Mouse (Mus musculus) ovary, postnatal 14 days (tissue): ENCODE measurements around the gene Poc1b.

Source experiments
- DNase-seq: peaks from one replicate; pipeline ENCODE4 v3.0.0; 2022; ENCODE audit warnings: low spot score

Poc1b gene

GRCm38 (mm10) chr10:99226782-99227181 lies 119.9 kb downstream of the Poc1b start:
- no peak for DNase-seq

GRCm38 (mm10) chr10:99227968-99228864 lies 121.4 kb downstream of the Poc1b start:
- DNase-seq: no peak

GRCm38 (mm10) chr10:99229031-99229684 lies 122.3 kb downstream of the Poc1b start:
- DNase-seq: no peak

GRCm38 (mm10) chr10:99232518-99233227 lies 125.8 kb downstream of the Poc1b start:
- no peak for DNase-seq

GRCm38 (mm10) chr10:99234336-99234735 lies 127.5 kb downstream of the Poc1b start:
- no peak for DNase-seq

DNA sequence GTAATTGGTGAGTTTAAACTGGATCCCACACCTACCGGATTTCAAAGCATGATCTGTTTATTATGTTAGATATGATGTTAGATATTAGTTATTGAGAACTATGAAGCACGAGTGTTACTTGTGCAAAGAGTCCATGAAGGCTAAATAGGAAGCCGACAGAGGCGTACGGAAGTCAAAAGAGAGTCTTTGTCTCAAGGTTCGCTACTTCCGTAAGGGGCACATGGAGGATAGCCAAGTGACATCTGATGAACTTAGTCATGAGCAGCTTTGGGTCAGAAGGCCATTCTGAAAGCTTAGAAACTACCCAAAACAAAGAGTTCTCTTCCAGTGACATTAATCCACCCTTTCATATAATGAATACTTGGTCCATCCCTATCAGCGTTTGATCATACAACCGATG lies 128.2 kb downstream of the Poc1b start:
- no peak for DNase-seq

- DNase-seq: no peak
These were observed 130.5 kb downstream of the Poc1b start for GRCm38 (mm10) chr10:99237205-99237832.

GRCm38 (mm10) chr10:99238537-99238936 lies 131.7 kb downstream of the Poc1b start:
- no peak for DNase-seq

DNA sequence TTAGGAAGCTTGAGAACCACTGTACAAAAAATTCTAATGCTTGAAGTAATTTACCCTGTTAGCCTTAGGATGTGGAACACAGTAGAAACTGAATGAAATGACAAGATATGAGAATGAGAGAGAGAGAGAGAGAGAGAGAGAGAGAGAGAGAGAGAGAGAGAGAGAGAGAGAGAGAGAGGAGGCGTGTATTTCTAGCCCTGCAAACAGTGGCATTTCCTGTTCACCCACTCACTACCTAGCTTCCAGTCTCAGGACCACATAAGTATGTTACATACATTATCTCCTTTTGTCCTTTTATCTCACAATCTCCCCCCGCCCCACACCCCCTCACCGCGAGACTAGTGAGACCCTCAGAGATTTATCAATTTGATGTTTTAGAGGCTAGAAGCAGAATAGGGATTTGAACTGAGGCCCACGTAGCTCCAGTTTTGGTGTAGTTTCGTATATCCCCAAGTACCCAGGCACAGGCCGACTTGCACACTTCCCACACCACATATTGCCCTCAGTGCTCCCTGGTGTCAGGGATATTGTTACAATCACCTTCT lies 134.5 kb downstream of the Poc1b start:
- no peak for DNase-seq

DNA sequence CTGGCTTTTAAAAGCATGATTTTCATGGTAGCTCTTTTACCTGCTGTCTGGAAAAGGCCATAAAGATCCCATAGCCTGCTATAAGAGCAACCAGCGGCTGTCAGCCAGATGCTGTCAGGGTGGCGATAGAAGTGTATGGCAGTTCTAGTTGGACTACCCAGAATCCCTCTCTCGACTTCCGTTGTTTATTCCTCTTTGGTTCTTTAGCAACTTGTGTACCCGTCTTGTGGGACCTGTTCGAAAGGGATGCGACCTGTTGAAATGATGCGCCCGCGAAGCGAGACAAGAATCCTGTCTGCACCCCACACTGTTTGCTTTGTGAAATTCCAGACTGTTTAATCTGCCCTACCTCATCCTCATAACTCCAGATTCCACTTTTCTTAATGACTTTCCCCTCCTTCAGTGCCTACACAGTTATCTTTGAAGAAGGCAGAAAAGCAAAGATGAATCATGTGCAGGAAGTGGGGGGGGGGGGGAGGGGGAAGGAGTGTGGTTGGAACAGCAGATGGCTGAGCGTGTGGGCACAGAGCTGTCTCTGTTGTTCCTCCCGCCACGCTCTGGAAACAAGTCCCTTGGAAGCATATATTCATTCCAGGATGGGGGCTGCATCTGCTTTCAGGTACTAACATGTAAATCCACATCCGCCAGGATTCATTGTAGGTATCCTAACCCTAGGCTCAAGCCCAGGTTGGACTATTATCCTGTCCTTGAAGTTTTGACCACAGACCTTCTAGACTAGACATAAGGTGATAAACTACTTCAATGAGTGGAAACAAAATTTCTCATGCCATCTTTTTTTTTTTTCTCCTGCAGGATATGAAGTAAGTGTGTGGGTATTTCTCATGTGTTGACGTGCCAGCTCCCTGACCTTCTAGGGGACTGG lies 135.2 kb downstream of the Poc1b start:
- DNase-seq: no peak

- no peak for DNase-seq
These were observed 135.9 kb downstream of the Poc1b start for GRCm38 (mm10) chr10:99242721-99243120.

DNA sequence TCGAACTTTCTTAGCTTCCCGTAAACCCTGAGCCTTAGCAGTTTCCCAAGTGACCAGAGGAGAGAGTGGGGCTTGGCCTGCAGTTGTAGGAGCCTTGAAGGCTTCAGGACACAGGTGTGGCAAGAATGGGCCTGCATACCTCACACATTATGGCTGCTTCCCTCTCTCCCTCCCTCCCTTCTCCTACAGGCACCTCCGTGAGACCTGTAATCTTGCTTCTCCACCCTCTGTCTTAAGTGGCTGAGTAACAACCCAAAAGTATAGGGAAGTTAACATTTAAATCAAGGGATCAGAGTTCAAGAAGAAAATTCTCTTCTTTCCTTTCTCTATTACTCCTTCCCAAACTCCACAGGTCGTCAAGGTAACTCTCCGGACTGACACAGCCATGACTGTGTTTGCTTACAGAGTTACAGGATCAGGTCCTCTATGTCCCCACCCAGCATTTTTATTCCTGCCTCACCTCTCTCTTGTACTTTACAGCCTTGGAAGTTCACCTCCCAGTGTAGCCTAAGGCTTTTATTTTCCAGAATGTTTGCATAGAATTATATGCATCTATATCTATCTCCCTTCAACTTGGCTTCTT lies 137.2 kb downstream of the Poc1b start:
- DNase-seq: no peak

DNA sequence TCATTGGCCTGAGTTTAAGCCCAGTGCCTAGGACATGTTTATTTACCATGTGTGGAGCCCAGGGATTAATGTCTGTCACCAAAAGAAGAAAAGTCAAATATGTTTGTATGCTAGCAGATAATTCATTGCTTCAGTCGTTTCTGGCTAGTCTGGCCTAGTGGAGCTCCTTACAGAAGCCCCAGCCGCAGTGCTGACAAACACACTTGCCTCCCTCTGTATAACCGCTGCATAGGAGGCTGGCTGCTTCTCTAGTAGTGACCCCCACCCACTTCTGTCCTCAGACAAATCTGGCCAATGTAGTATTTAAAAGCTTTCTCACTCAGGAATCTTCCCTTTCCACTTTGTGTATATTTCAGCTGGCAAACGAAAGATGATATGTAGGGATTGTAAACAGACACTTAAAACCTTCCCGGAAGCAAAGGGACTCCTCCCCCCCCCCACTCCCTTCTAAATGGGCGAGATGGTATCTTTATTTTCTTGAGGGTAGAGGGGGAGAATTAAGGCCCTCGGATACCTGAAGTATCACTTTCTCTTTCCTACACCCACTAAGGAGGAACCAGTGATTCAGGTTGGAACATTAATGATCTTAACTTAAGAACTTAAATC lies 137.9 kb downstream of the Poc1b start:
- no peak for DNase-seq

DNA sequence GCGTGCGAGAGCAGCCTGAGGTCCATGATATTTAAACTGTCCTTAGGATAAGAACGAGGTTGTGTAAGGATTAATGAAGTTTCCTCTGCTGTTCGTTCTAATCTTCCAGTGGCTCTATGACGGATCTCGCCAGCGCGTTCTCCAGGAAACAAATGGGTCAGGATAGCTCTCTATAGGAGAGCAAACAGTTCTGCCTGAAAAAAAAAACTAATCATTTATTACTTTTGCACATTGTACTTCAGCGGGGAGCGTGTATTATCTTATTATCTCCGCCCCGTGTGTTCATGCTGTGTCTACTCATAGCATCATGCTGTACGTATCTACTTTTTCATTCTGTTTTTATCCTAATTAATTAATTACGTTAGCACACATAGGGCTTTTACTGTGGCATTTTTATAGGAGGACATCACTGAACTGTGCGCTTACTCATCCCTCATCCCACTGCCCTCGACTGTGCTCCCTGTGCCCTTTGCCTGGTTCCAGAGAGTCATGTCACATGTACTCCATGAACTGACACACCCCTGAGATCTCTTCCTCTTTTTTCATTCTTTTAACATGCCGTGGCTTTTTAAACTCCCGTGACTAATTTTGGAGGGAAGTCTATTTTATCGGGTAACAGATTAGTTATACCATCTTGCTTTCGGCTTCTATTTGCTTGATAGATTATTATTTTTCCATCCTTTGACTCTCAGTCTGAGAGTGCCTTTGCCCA lies 140.1 kb downstream of the Poc1b start:
- DNase-seq: no peak
